Mouse (Mus musculus): Measurements from ENCODE around the gene B3gnt7.
"Not testable (repeated sequence)": the region's sequence is repeated elsewhere in the genome, so short reads cannot be mapped to it uniquely, and the experiment has no call there.

Gene B3gnt7

DNA sequence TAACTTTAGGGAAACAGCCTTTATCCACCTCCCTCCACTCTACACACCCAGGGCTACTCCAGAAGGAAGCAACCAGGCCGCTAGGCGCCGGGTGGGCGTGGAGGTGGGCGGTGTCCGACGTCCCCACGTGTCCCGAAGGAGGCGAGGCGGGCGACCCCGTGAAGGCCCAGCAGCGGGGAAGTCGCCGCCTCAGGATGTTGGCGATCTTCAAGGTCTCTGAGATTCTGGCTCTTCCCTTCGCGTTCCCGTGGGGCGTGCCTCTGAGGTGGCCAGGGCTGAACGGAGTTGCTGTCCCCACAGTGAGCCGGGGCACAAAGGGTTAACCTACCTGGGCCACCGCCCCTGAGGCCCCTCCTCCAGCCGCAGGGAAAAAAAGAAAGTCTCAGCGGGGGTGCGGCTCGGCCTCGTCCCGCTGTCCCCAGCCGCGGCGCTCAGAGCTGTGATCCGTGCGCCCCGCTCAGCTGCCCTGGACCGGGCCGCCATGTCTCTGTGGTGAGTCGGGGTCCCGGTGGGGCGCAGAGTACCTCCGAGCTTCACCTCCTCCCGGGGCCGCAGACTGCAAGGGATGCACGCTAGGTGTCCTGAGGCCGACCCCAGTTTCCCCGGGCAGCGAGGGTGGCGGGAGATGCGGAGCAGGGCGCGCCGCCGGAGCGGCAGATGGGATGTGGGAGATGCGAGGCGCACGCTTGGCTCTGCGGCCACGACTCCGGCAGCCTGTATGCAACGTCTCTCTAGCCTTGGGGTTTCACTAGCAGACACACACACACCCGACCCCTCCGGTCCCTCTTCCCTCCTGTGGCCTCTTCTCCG lies 636 bp downstream of the B3gnt7 start:
- peak; percentile 95 for DNase-seq

DNA sequence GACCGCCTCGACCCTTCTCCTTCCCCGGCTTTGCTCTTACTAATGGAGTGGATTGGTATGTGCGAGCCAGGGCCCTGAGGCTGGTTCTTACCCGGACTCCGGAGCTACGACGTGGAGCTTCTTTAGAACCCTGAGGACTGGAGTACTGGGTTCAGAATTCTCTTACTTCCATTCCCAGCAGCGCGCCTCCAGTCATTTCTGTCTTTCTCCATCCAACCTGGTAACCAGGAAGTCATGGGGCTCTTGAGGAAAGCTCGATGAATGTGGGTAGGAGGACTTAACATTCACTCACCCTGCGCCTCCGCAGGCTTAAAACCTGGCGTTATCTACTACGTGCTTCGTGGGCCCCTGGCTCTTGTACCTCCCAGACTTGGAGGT lies 1.2 kb downstream of the B3gnt7 start:
- DNase-seq: no peak

DNA sequence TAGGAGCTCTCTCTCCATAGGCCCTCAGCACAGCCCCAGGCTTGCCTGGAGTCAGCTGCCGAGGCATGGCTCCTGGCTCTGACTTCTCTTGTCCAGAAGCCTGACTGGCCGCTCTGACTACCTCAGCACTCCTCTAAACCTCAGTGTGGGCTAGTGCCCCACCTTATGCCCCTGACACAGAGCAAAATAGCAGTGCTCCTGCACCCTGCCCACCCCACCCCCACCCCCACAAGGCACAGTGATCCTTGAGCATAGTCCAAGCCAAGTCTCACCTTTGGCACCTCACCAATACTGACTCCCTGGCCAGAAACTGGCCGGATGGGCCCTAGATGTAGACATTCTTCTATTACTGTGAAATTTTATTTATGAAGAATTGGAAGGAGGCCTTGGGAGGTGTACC lies 4.1 kb downstream of the B3gnt7 start:
- no peak for DNase-seq

DNA sequence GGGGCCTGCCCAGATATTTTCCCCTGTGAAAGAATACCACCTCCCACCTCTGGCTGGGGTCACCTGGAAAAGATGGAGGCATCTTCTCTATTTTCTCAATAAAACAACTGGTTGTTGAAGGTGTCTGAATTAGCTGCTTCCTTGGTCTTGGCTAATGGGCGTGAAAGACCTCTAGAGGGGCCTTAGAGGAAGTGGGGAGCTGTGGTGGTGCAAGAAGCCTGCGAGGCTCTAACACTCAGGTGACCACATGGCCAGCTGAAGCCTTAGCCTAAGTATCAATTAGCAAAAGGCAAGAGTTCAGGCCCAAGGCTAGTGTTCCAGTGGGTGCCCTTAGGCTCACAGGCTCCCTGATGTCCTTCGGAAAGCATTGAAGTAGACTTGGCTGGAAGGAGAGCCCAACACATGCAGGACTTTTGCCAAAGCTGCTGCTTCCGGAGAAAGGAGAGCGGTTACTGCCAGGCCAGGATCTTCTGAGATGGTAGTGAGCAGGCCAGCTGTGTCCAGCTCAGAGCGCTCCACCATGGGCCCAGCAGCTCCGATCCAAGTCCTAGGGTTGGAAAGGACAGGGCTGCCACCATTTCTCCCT lies 4.6 kb downstream of the B3gnt7 start:
- no peak for DNase-seq

DNA sequence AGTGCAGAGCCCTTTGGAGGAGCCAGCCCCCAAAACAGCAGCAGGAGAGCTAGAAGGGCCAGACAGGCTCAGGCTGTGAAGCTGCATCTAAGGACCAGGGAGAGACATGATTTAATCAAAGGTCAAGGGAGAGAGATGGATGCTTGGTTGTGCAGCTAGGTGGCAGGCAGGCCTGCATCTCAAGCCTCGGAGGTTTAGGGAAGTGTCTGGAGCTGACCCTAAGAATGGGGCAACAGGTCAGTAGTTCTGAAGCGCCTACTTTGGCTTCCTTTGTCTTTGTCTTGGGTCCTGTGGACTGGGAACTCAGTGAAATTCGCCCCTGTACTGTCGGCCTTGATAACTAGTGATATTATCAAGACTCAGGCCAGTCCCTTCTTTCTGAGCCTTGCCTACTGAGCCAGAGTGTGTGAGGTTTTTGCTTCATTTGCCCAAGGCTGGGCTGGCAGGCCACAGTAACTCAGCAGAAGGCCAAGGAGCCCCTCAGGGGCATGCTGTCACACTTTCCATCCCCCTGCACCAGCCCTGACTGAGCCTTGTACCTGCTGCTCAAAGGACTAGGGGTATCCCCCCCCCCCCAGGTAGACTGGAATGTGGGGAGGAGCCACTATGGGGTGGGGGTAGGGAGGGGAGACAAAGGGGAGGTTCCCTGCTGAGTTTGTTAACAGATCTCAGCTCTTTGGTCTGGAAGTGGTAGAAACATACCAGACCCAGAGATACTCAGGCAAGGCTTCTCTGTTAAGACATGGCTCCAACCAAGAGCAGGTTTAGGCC lies 5.4 kb downstream of the B3gnt7 start:
- no peak for DNase-seq

DNA sequence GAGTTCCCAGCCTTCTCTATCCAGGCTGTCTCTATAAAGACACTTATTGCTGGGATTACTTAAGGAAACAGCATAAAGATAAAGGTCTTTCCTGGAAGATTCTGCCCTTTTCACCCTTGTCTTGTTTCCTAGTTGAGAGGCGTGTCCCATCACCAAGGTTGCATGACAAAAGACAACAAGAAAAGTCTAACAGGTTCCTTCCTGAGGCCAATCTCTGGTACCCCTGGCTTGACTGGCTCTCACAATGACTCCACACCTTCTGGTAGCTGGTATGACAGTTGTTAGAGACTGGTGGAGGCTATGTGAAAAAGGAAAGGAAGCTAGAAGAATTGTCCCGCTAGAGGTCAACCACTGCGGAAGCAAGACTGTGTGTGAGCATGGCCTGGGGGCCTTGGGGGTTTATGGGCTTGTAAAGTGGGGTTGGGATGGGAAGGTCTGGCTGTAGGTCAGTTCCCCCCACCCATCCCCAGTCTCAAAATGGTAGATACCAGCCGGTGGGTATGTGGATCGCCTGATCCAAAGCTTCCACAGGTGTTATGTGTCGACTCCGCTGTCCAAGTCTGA lies 6.7 kb downstream of the B3gnt7 start:
- DNase-seq: no peak

GRCm38 (mm10) chr1:86310536-86311310 lies 8.1 kb downstream of the B3gnt7 start:
- DNase-seq: no peak

- DNase-seq: no peak
Observed at GRCm38 (mm10) chr1:86311467-86312005, 8.9 kb downstream of the B3gnt7 start.

DNA sequence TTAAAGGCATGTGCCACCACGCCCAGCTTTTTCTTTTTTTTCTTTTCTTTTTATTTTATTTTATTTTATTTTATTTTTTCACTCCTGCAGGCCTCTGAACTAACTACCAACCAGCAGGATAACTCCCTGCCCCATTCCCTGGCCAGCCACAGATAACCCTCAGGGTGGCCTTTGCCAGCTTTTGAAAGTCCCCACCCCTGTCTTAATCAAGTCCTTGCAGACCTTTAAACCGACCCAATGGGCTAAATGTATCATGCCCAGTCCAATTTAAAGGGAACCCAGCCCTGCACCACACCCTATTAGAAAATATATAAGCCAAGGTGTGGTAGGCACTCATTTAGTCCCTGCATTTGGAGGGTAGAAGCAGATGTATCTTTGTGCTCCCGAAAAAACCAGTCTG lies 9.6 kb downstream of the B3gnt7 start:
- no peak for DNase-seq

DNA sequence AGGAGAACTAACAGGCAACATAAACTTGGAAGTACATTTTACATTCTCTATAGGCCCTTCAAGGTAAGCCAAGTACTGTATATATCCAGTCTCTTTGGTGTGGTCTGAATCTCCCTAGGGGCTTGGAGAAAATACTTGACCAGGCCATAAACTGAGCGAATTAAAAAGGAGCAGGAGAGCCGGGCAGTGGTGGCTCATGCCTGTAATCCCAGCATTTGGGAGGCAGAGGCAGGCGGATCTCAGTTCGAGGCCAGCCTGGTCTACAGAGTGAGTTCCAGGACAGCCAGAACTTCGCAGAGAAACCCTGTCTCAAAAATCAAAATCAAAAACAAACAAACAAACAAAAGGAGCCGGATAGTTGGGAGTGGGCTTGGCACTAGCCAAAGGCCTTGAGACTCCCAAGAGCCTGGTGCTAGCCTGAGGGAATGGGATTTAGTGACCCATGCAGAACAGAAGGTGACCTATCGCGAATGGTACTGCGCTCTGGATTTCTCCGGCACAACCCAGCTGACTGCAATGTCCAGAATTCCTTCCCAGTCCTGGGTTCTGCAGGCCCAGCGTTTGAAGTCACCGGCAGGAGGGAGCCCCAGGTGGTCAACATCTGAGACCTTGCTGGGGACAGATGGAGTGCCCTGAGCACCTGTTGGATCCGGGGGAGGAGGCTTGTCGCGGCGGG lies 10.6 kb downstream of the B3gnt7 start:
- DNase-seq: no peak

DNA sequence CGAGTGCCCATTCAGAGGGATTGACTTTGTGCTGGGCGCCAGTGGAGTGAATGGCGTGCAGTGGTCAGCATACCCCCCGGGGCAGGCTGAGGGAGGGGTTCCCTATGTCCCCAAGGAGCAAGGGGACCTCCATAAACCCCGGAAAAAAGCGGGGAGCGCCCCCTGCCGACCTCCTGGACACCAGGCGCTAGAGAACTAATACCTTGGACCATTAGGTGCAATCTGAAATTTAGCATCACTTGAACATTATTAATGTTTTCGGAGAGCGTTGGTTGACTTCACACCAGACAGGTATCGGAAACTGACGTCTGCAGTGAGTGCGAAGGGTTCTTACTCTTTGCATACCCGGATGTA lies 11.1 kb downstream of the B3gnt7 start:
- peak; percentile 85 for DNase-seq

DNA sequence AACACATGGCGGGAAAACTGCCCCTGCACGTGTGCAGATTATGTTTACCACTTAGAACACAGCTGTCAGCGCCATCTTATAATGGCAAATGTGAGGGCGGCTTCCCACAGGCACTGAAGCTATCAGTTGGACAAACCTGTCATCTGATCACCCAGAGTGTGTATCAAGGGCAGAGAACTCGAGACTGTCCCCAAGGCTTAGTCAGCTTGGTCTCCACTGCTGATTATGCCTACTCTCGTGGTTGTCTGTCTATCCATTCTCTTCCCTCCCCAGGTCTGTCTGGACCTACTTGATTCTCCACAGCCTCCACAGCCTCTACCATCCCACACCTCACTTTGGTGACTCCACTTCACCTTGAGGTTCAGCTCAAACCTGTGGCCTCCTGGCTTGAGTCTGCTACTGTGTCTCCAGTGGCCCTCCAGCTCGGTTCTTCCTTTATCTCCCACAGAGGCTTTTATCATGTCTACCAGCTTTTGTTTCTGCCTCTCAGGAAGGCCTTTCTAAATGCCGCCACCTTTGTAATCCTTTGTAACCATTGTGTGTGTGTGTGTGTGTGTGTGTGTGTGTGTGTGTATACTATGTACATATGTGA lies 18.3 kb downstream of the B3gnt7 start:
- peak; percentile 73 for DNase-seq

DNA sequence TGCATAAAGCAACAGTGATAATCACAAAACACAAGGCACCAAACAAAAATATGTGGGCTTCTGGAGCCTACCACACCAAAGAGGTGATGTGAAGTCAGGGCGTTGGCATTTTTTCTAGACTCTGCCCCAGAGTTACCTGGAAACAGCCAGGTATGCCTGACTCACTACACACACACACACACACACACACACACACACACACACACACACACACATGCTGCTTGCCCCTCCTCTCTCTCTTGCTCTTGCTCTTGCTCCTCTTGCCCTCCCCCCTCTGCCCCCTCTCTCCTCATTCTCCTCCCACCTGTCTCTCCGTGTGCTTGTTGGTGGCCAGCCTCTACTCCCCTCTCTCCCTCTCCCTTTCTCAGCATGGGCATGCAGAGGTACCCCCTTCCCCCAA lies 33.7 kb downstream of the B3gnt7 start:
- DNase-seq: peak; percentile 67

DNA sequence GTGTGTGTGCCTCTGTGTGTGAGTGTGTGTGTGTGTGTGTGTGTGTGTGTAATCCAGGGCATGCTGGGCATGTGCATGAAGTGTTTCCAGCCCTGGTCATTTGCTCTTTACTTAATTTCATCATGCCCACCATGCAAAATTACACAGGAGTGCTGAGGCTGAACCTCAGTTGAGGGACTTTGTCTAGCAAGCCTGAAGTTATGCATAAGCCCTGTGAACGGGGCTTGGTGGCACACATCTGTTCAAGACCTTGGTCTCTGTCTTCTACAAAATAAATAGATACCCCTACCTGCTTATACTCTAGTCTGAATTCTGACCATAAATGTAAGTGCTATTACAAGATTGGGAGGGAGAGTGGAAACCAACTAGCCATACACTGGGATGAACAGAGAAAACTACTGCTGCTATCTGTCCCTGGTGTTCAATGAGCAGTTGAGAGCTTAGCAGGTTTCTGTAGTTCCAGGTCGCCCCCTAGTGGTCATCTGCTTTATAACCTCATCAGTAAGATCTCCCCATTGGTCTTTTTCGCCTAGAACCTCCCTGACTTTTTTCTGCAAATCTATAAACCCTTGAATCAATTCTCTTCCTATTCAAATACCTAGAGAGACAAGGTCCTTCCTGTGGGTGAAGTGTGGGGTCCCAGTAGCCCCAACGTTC lies 36.7 kb downstream of the B3gnt7 start:
- DNase-seq: peak; percentile 95

GRCm38 (mm10) chr1:86341096-86341495 lies 38.5 kb downstream of the B3gnt7 start:
- DNase-seq: not testable (repeated sequence)

DNA sequence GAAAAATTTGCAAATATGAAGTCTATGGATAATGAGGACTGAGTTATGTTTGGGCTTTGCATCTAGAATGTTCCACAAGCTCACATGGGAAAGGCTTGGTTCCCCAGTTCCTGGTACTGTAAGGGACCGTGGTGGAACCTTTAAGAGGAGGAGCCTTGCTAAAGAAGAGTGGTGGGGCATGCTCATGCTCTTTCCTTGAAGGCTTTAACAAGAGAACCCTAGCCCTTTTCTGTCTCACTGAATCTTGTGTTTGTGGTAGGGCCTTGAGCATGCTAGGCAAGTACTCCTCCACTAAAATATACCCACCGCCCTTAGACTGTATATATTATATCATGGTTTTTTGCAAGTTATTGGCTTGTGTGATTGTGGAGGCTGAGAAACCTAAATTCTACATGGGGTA lies 39.7 kb downstream of the B3gnt7 start:
- DNase-seq: peak; percentile 22

GRCm38 (mm10) chr1:86343087-86343645 lies 40.5 kb downstream of the B3gnt7 start:
- DNase-seq: peak; percentile 33

DNA sequence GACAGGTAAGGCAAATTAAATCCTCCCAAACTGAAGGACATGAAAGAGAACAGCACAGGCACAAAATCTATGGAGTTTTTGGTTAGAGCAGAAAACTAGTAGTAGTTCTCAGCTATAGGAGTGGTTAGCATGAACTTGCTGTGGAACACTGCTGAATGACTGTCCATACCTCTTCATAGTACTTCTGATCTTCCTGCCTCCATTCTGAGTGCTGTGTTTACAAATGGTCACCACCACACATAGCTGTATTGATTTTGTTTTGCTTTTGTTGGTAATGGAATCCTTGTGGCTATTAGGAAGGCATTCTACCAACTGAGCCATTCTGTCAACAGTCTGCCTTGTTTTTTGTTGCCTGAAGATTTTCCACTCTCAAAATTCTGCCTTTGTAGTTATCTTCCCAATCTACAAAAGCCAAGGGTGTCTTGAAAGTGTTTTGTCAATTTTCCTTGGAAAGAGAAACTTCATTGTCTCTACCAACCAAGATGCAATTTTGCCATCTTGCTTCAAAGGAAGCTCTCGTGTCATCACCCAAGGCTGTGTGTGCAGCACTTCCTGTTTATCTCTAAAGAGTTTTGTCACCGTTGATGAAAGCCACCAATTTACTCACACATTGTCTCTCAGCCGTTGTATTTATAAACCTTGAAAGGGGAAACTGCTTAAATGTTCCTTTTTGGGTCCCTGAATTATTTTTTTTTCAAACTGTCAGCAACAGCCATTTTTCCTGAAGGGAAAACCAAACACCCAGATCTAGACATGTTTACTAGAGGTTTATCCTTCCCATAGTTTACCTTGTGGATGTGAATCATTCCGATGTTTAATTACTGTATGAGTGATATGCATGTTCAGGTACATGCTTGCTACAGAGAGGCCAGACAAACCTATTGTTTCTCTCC lies 41.6 kb downstream of the B3gnt7 start:
- DNase-seq: peak; percentile 41

GRCm38 (mm10) chr1:86345069-86345468 lies 42.4 kb downstream of the B3gnt7 start:
- peak; percentile 61 for DNase-seq

DNA sequence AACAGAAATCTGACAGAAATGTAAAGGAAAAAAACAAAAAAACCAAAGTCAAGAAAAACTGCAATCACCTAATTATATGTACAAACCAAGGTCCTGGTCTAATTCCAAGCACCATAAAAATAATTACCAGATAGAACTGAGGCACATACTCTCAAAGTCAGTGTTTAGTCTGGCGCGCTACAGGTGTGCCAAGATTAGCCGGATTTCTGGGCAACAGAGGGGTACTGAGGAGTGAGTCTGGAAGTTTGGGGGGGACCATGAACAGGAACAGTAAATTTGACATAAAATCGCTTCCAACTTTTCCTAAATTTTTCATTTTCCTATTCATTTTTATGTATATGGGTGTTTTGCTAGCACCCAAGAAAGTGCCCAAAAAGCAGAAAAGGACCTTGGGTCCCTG lies 43.3 kb downstream of the B3gnt7 start:
- DNase-seq: peak; percentile 75

All from heart, adult 11 months (tissue).